Mouse (Mus musculus): ENCODE results near the gene Ptprn2. TPM values are rescaled to one million over a fixed set of nuclear protein-coding genes. Genes with fewer than 3 reads are reported as not detected.

Gene Ptprn2
- polyA plus RNA-seq, 1 experiment: 63.0 TPM

DNA sequence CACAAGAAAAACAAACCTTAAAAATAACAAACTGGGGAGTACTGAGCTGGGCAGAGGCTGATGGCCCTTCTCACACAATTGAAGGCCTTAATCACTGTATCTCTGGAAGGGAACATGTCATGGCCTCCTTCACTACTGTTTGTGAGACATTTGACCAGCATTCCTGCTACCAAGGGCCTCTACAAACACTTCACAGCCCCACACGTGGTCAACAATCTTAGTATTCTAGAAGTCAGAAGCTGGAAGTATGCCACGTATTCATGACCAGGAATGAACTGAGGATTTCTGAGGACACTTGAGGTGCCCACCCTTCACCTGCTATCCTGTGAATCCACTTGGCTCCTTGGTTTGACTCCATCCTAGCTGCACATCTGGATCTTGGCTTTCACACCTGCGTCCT, 302.8 kb downstream of the Ptprn2 start:
- TF ChIP-seq POLR2A (IDR thresholded peaks at IDR 0.05; ENCODE audit: borderline replicate concordance, extremely low read depth, insufficient read depth, insufficient read length, poor library complexity, severe bottlenecking): no peak
- no peak for TF ChIP-seq CTCF (IDR thresholded peaks at IDR 0.05; ENCODE audit: borderline replicate concordance, extremely low read depth, insufficient read depth, insufficient read length)
- no peak for DNase-seq (ENCODE audit: low read depth)

GRCm38 (mm10) chr12:116803331-116803730, 317.8 kb downstream of the Ptprn2 start:
- no peak for TF ChIP-seq CTCF (IDR thresholded peaks at IDR 0.05; ENCODE audit: borderline replicate concordance, extremely low read depth, insufficient read depth, insufficient read length)
- TF ChIP-seq POLR2A (IDR thresholded peaks at IDR 0.05; ENCODE audit: borderline replicate concordance, extremely low read depth, insufficient read depth, insufficient read length, poor library complexity, severe bottlenecking): no peak
- no peak for DNase-seq (ENCODE audit: low read depth)

DNA sequence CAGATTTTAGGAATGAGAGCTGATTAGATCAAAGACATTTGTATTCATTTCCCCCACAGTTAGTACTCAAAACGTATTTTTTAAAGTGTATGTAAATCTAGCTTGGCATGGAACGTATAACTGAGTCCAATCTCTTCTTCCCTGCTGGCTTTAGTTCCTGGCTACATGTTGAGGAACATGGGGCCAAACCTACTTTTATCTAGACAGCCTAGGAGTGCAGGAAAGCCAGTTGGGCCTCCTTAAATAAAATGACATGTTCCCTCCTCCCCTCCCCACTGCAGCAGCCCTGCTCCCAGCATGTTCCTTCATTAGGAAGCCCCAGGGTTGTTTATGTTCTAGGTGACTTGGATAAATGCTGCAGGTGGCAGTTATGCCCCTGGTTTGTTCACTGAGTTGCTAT, 319.2 kb downstream of the Ptprn2 start:
- no peak for DNase-seq (ENCODE audit: low read depth)
- no peak for TF ChIP-seq POLR2A (IDR thresholded peaks at IDR 0.05; ENCODE audit: borderline replicate concordance, extremely low read depth, insufficient read depth, insufficient read length, poor library complexity, severe bottlenecking)

DNA sequence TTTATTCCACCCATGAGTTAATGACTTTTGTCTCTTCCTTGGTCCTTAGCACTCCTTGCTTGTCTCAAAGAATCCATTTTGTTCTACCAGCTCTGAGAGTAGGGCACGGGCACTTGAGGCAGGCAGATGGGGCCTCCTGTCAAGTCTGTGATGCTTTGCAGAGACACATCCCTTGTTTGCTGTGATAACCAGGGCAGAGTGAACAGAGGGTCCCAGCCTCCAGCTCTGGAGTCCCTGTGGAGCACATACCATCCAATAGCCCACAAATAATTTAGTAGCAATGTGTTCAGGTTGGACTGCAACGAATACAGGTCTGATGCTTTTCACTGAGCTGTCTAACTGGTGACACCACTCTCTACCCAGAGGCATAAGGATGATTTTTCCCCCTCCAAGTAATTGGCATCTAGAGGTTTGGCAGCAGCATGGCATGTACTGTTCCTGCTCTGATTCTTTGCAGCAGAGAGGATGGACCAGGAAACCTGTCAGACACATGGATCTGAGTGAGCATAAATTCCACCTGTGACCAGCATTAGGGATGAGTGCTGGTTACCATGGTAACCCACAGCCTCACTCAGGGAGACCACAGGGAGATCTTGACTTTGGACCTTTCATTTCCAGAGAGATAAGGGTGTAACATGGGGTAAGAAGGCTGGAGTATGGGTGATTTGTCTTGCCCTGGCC, 319.7 kb downstream of the Ptprn2 start:
- DNase-seq (ENCODE audit: low read depth): peak; percentile 58
- no peak for TF ChIP-seq POLR2A (IDR thresholded peaks at IDR 0.05; ENCODE audit: borderline replicate concordance, extremely low read depth, insufficient read depth, insufficient read length, poor library complexity, severe bottlenecking)
- TF ChIP-seq CTCF (IDR thresholded peaks at IDR 0.05; ENCODE audit: borderline replicate concordance, extremely low read depth, insufficient read depth, insufficient read length): no peak

DNA sequence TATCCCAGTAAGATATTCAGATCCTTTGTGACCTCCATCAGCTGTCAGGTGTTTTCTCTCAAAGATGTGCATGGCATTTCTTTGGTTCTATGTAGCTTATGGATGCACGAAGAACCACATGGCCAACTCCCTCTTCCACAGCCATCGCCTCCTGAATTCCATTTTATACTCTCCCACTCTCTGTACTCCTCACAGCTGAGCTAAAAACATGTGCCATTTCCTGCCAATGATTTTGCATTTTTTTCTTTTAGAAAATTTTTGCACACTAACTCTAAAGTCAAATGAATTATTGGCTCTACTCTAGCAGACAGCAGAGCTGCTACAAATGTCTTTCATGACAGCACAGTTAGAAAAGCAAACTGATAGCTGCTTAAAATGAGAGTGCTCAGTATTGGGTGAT, 320.6 kb downstream of the Ptprn2 start:
- DNase-seq (ENCODE audit: low read depth): no peak
- TF ChIP-seq POLR2A (IDR thresholded peaks at IDR 0.05; ENCODE audit: borderline replicate concordance, extremely low read depth, insufficient read depth, insufficient read length, poor library complexity, severe bottlenecking) (no peak), CTCF (IDR thresholded peaks at IDR 0.05; ENCODE audit: borderline replicate concordance, extremely low read depth, insufficient read depth, insufficient read length) (no peak)

DNA sequence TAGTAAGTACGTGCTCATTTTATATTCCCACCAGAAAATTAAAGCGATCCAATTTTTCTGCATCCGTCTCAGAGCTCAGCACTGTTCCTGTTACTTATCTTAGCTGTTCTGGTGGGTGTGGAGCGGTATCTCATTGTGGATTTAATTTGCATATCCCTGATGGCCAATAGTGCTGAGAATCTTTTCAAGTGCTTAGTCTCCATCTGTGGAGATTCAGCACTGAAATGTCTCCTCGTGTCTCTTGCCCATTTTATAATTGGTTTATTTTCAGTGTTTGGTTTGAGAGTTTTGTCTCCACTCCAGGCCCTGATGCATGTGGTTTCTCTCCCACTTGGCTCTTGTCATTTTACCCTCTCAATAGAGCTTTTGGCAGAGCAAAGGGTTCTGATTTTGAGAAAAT, 327.5 kb downstream of the Ptprn2 start:
- TF ChIP-seq CTCF (IDR thresholded peaks at IDR 0.05; ENCODE audit: borderline replicate concordance, extremely low read depth, insufficient read depth, insufficient read length): no peak
- no peak for TF ChIP-seq POLR2A (IDR thresholded peaks at IDR 0.05; ENCODE audit: borderline replicate concordance, extremely low read depth, insufficient read depth, insufficient read length, poor library complexity, severe bottlenecking)
- peak; percentile 35 for DNase-seq (ENCODE audit: low read depth)

- no peak for TF ChIP-seq POLR2A (IDR thresholded peaks at IDR 0.05; ENCODE audit: borderline replicate concordance, extremely low read depth, insufficient read depth, insufficient read length, poor library complexity, severe bottlenecking)
- TF ChIP-seq CTCF (IDR thresholded peaks at IDR 0.05; ENCODE audit: borderline replicate concordance, extremely low read depth, insufficient read depth, insufficient read length): no peak
- DNase-seq (ENCODE audit: low read depth): no peak
Observed at GRCm38 (mm10) chr12:116819836-116820235, 334.3 kb downstream of the Ptprn2 start.

DNA sequence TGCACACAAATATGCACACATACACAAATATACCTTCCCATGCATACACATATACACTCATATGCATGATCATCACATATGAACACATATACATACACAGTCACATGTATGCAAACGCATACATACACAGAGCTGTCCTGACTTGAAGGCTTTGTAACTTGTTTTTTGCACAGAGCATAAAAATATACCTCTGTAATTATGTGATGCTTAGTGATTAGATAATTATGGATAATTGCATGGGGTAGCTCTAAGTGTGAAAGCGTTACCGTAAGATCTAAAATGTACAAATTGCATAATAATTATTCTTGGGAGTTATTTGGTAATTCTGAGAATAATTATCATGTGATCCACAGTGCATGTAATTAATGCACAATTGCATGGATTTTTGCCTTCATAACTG, 337.8 kb downstream of the Ptprn2 start:
- DNase-seq (ENCODE audit: low read depth): peak; percentile 47
- TF ChIP-seq POLR2A (IDR thresholded peaks at IDR 0.05; ENCODE audit: borderline replicate concordance, extremely low read depth, insufficient read depth, insufficient read length, poor library complexity, severe bottlenecking): no peak

DNA sequence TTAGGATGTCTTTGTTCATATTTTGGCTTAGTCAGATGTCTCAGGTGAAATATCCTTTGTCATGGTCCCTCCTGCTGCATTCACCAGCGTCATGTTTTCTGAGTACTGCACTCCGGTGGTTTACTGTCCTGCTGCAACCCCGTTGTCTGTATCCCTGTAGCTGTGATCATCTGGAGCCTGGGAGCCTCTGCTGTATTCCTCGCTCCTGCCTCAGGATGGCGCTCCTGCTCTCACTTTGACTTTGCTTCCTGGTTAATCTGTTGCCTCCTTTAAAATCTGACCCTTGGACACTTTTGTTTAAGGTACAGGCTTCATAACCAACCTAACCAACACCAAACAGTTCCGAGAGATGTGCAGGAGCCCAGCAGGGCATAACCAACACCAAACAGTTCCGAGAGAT, 342.2 kb downstream of the Ptprn2 start:
- DNase-seq (ENCODE audit: low read depth): no peak
- TF ChIP-seq POLR2A (IDR thresholded peaks at IDR 0.05; ENCODE audit: borderline replicate concordance, extremely low read depth, insufficient read depth, insufficient read length, poor library complexity, severe bottlenecking) (no peak), CTCF (IDR thresholded peaks at IDR 0.05; ENCODE audit: borderline replicate concordance, extremely low read depth, insufficient read depth, insufficient read length) (peak; percentile 57)

DNA sequence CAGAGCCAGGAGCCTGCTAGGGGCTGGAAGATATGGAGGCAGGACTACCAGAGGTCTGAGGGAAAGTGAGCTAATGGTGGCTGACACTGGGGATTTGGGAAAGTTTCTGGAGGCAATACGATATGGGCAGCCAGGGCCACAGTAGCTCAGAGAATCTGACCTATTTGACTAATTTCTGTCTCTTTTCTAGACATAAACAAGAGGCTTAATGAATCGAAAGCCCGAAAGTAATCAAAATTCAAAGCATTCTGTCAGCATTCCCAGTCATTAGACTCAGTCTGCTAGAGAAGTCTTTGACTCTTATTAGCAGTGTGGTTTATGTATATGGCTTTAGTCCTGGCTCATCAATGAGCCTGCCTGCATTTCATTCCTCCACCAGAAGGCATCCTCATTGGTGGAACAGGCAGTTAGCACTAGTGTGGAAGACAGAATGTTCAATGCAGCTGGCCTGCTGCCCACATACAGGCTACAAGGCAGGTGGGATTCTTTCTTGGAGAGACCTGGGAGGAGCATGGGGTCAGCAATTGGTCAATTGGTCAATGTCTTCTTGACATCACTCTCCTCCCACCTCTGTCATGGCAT, 353.2 kb downstream of the Ptprn2 start:
- no peak for DNase-seq (ENCODE audit: low read depth)
- no peak for TF ChIP-seq POLR2A (IDR thresholded peaks at IDR 0.05; ENCODE audit: borderline replicate concordance, extremely low read depth, insufficient read depth, insufficient read length, poor library complexity, severe bottlenecking)
- no peak for TF ChIP-seq CTCF (IDR thresholded peaks at IDR 0.05; ENCODE audit: borderline replicate concordance, extremely low read depth, insufficient read depth, insufficient read length)

- DNase-seq (ENCODE audit: low read depth): peak; percentile 89
- TF ChIP-seq CTCF (IDR thresholded peaks at IDR 0.05; ENCODE audit: borderline replicate concordance, extremely low read depth, insufficient read depth, insufficient read length): peak; percentile 24; the same call in 1 of the 2 replicates
- TF ChIP-seq POLR2A (IDR thresholded peaks at IDR 0.05; ENCODE audit: borderline replicate concordance, extremely low read depth, insufficient read depth, insufficient read length, poor library complexity, severe bottlenecking): no peak
Observed at GRCm38 (mm10) chr12:116842723-116843272, 357.3 kb downstream of the Ptprn2 start.

GRCm38 (mm10) chr12:116846220-116846619, 360.7 kb downstream of the Ptprn2 start:
- DNase-seq (ENCODE audit: low read depth): no peak
- TF ChIP-seq CTCF (IDR thresholded peaks at IDR 0.05; ENCODE audit: borderline replicate concordance, extremely low read depth, insufficient read depth, insufficient read length) (no peak), POLR2A (IDR thresholded peaks at IDR 0.05; ENCODE audit: borderline replicate concordance, extremely low read depth, insufficient read depth, insufficient read length, poor library complexity, severe bottlenecking) (no peak)
